Mouse (Mus musculus): ENCODE data around the gene Tia1.

DNA sequence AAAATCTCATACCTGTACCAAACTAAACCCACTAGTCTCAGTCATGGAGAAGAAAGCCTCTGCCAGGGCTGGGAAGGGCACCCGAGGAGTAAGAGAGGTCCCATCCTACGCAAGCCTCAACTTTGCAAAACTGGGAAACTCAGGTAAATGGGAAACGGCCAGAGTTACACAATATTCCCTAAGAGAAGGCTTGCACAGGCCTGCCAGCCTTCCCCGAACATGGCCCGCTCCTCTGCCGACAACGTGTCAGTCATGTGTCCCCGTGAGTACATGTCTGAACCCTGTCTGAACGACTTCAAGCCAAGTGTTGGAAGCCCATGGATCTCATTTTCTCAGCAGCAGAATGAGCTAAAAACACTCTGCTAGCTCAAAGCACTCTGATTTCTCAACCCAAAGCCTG is 9.0 kb upstream of the Tia1 start:
- TF ChIP-seq POLR2A (IDR thresholded peaks at IDR 0.05; ENCODE audit: borderline replicate concordance, control insufficient read depth, low read depth, low read length) (no peak), CTCF (IDR thresholded peaks at IDR 0.05; ENCODE audit: control insufficient read depth, insufficient read depth, low read length) (no peak)
